Mouse (Mus musculus) myocyte (in vitro differentiated cells): ENCODE results near the gene Irf5. TPM values are rescaled to one million over a fixed set of nuclear protein-coding genes. Genes with fewer than 3 reads are reported as not detected.

Experiments
- H3K27me3 ChIP-seq: one replicate; pipeline ENCODE4 v1.6.1; 2011; ENCODE audit not compliant: control insufficient read depth, insufficient read depth, insufficient read length
- H3K36me3 ChIP-seq: one replicate; pipeline ENCODE4 v1.6.1; 2011; ENCODE audit not compliant: control insufficient read depth, insufficient read depth
- H3K4me2 ChIP-seq: one replicate; pipeline ENCODE4 v1.6.1; 2011; ENCODE audit warnings: low read depth, control low read depth
- H3K4me3 ChIP-seq: one replicate; pipeline ENCODE4 v1.5.1; 2011; ENCODE audit warnings: mild to moderate bottlenecking, control low read depth, moderate library complexity
- H3K79me2 ChIP-seq: one replicate; pipeline ENCODE4 v1.6.1; 2011; ENCODE audit not compliant: control insufficient read depth, insufficient read depth
- H3ac ChIP-seq: one replicate; pipeline ENCODE4 v1.6.1; 2011; ENCODE audit not compliant: control insufficient read depth, insufficient read length
- CEBPB ChIP-seq: IDR thresholded peaks from 2 replicates; pipeline ENCODE4 v1.6.1; 2011; ENCODE audit warnings: mild to moderate bottlenecking, moderate library complexity; ENCODE audit not compliant: poor library complexity, insufficient read depth, severe bottlenecking
- E2F4 ChIP-seq: IDR thresholded peaks from one replicate; pipeline ENCODE4 v1.6.1; 2011; ENCODE audit warnings: mild to moderate bottlenecking, control low read depth, moderate library complexity; ENCODE audit not compliant: insufficient read depth
- MAX ChIP-seq: IDR thresholded peaks from one replicate; pipeline ENCODE4 v1.6.1; 2011; ENCODE audit warnings: low read depth, mild to moderate bottlenecking, control low read depth
- MYOD1 ChIP-seq, 3 experiments: IDR thresholded peaks; one replicate each; pipeline ENCODE4 v1.6.1; 2011; ENCODE audit warnings: control low read depth in 2 of 3, low read depth in 2 of 3, mild to moderate bottlenecking in 2 of 3, moderate library complexity in 1 of 3; ENCODE audit not compliant: insufficient read length in 2 of 3, control insufficient read depth in 1 of 3
- MYOG ChIP-seq, 3 experiments: IDR thresholded peaks; one replicate each; pipeline ENCODE4 v1.6.1; 2011; ENCODE audit warnings: control low read depth in 2 of 3, low read depth in 2 of 3, mild to moderate bottlenecking in 2 of 3; ENCODE audit not compliant: insufficient read length in 2 of 3, control insufficient read depth in 1 of 3, insufficient read depth in 1 of 3
- POLR2A ChIP-seq: IDR thresholded peaks from one replicate; pipeline ENCODE4 v1.6.1; 2011; ENCODE audit warnings: low read depth, mild to moderate bottlenecking, control low read depth, moderate library complexity; ENCODE audit not compliant: insufficient read length
- POLR2AphosphoS2 ChIP-seq: IDR thresholded peaks from one replicate; pipeline ENCODE4 v1.6.1; 2011; ENCODE audit warnings: low read depth, control low read depth; ENCODE audit not compliant: insufficient read length
- REST ChIP-seq: IDR thresholded peaks from one replicate; pipeline ENCODE4 v1.6.1; 2011; ENCODE audit warnings: mild to moderate bottlenecking, control low read depth, moderate library complexity; ENCODE audit not compliant: insufficient read depth, insufficient read length
- SRF ChIP-seq: IDR thresholded peaks from one replicate; pipeline ENCODE4 v1.6.1; 2011; ENCODE audit warnings: low read depth; ENCODE audit not compliant: control insufficient read depth, insufficient read length
- TCF12 ChIP-seq: IDR thresholded peaks from one replicate; pipeline ENCODE4 v1.6.1; 2011; ENCODE audit warnings: mild to moderate bottlenecking, control low read depth; ENCODE audit not compliant: poor library complexity, insufficient read depth, severe bottlenecking
- TCF3 ChIP-seq: IDR thresholded peaks from one replicate; pipeline ENCODE4 v1.6.1; 2011; ENCODE audit warnings: low read depth, control low read depth; ENCODE audit not compliant: insufficient read length
- USF1 ChIP-seq: IDR thresholded peaks from one replicate; pipeline ENCODE4 v1.6.1; 2011; ENCODE audit warnings: low read depth, mild to moderate bottlenecking, control low read depth, moderate library complexity
- polyA plus RNA-seq: library from polyadenylated mRNA; unstranded; fragments of >200 nt; fragmentation: generic; extraction: Trizol; gene quantifications from one replicate; pipeline ENCODE4 v1.2.1, GENCODE M21; 2012; ENCODE audit warnings: missing spikeins

Irf5 gene
- polyA plus RNA-seq, 1 experiment = 0.32 TPM

DNA sequence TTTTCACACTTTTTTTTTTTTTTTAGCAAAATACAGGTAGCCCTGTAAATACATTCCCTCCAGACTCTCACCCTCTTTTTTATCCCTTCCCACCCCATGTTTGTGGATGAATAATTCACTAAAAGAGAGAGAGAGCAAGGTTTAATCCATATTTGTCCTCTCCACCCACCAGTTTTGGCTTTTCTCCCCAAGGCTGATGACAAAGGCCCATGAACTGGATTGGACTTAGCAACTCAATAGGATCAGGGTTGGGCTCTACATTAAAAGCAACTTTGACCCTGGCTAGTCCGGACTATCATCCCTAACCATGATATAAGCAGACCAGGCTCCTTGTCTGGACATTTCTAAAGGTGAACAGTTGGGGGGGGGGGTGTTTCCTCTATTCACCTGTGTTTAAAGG lies 14.5 kb downstream of the Irf5 start:
- no peak for TF ChIP-seq MYOD1 (IDR thresholded peaks at IDR 0.05; ENCODE audit: control insufficient read depth in 1 of 3, insufficient read length in 2 of 3, low read depth in 2 of 3)
- no peak for TF ChIP-seq MYOG (IDR thresholded peaks at IDR 0.05; ENCODE audit: control insufficient read depth in 1 of 3, insufficient read depth in 1 of 3, insufficient read length in 2 of 3, low read depth in 2 of 3)
- TF ChIP-seq MAX = no peak
- TF ChIP-seq POLR2A = no peak
- TF ChIP-seq CEBPB = no peak
- TF ChIP-seq REST = no peak
- TF ChIP-seq SRF = no peak
- TF ChIP-seq TCF3 = no peak
- TF ChIP-seq POLR2AphosphoS2 = no peak
- TF ChIP-seq E2F4 = no peak
- no peak for TF ChIP-seq USF1
- Histone ChIP-seq H3K4me2 (no peak overlapping the region), H3K36me3 (peaks cover 41% of the 10 kb centered on the region), H3K79me2 (no peaks in the 10 kb centered on the region), H3ac (no peak overlapping the region), H3K27me3 (no peaks in the 10 kb centered on the region), H3K4me3 (no peak overlapping the region)

DNA sequence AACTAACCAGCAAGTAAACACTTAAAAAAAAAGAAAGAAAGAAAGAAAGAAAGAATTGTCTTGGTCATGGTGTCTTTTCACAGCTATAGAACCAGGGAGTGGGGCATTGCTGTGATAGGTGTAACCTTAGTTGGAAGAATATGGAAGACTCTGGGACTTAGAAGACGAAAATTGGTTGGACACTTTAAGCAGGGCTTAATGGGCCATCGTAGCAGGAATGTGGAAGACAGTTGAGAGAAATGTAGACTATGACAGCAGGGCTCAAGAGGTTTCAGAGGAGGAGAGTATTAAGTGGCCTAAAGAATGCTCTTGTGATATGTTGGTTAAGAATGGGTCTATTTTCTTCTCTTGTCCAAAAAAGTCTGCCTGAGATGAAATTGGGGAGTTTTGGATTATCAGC lies 19.2 kb downstream of the Irf5 start:
- Histone ChIP-seq H3K36me3 (peaks cover 46% of the 10 kb centered on the region), H3K27me3 (no peaks in the 10 kb centered on the region), H3K4me3 (no peak overlapping the region), H3K79me2 (no peaks in the 10 kb centered on the region), H3ac (no peak overlapping the region), H3K4me2 (no peak overlapping the region)
- no peak for TF ChIP-seq SRF
- TF ChIP-seq REST = no peak
- TF ChIP-seq MYOG (IDR thresholded peaks at IDR 0.05; ENCODE audit: control insufficient read depth in 1 of 3, insufficient read depth in 1 of 3, insufficient read length in 2 of 3, low read depth in 2 of 3) = no peak
- TF ChIP-seq USF1 = no peak
- TF ChIP-seq TCF12 = no peak
- no peak for TF ChIP-seq POLR2AphosphoS2
- TF ChIP-seq POLR2A = no peak
- TF ChIP-seq E2F4 = no peak
- no peak for TF ChIP-seq TCF3

DNA sequence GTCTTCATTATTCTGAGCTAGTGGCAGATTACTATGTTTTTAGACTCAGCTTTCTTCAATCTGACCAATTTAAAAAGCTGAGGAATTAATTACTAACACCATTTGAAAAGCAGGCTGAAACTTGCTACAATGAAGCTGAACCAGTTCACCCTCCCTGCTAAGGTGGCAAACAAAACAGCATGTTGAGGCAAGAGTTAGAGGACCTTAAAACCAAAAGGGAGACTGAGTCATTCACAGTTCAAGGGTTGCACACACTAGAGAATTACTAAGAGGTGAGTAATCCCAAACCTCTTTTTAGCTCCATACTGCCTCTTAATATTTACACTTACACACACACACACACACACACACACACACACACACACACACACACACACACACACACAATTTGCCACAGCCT lies 21.2 kb downstream of the Irf5 start:
- Histone ChIP-seq H3K79me2 (no peaks in the 10 kb centered on the region), H3K36me3 (peaks cover 50% of the 10 kb centered on the region), H3K4me2 (no peak overlapping the region), H3ac (no peak overlapping the region), H3K27me3 (no peaks in the 10 kb centered on the region), H3K4me3 (no peak overlapping the region)
- TF ChIP-seq REST (no peak), POLR2A (no peak), MAX (no peak), E2F4 (no peak), CEBPB (no peak), SRF (no peak), USF1 (no peak), MYOD1 (IDR thresholded peaks at IDR 0.05; ENCODE audit: control insufficient read depth in 1 of 3, insufficient read length in 2 of 3, low read depth in 2 of 3) (no peak), TCF3 (no peak), MYOG (IDR thresholded peaks at IDR 0.05; ENCODE audit: control insufficient read depth in 1 of 3, insufficient read depth in 1 of 3, insufficient read length in 2 of 3, low read depth in 2 of 3) (no peak), POLR2AphosphoS2 (no peak), TCF12 (no peak)

DNA sequence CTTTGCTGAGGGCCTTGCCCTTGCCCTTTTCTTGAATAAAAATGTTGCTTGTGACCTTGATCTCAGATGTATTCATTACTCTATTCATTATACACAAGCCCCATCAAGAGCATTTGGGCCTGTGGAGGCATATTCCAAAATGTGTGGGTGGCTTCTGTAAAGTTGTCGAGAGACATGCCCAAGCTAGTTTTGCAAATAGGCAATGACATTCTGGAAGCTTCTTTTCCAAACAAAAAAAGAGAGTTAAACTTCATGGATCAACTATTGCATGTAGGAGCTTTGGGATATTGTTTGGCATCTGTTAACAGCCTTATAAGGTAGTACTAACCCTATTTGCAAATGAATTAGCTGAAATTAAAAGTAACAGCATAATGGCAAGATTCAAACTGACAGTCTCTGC lies 21.7 kb downstream of the Irf5 start:
- Histone ChIP-seq H3K36me3 (peaks cover 50% of the 10 kb centered on the region), H3K4me2 (no peak overlapping the region), H3ac (no peak overlapping the region), H3K79me2 (no peaks in the 10 kb centered on the region), H3K4me3 (no peak overlapping the region), H3K27me3 (no peaks in the 10 kb centered on the region)
- TF ChIP-seq MAX (no peak), MYOD1 (IDR thresholded peaks at IDR 0.05; ENCODE audit: control insufficient read depth in 1 of 3, insufficient read length in 2 of 3, low read depth in 2 of 3) (no peak), REST (no peak), POLR2A (no peak), POLR2AphosphoS2 (no peak), TCF12 (no peak), MYOG (IDR thresholded peaks at IDR 0.05; ENCODE audit: control insufficient read depth in 1 of 3, insufficient read depth in 1 of 3, insufficient read length in 2 of 3, low read depth in 2 of 3) (no peak), TCF3 (no peak), E2F4 (no peak), SRF (no peak), CEBPB (no peak), USF1 (no peak)

DNA sequence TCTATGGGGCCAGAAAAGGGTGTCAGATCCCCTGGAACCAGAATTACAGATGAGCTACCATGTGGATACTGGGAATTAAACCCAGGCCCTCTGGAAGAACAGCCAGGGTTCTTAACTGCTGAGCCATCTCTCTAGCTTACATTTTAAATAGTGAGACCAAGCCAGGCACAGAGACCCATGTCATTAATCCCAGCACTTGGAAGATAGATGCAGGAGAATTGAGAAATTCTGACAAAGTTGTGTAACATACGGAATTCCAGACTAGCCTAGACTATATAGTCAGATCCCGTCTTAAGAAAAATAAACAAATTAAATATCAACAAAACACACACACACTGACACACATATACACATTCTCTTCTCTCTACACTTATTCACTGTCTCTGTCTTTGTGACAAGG lies 26.1 kb downstream of the Irf5 start:
- Histone ChIP-seq H3K36me3 (peaks cover 64% of the 10 kb centered on the region), H3ac (no peak overlapping the region), H3K27me3 (no peaks in the 10 kb centered on the region), H3K4me3 (no peak overlapping the region), H3K79me2 (no peaks in the 10 kb centered on the region), H3K4me2 (no peak overlapping the region)
- no peak for TF ChIP-seq TCF12
- no peak for TF ChIP-seq MAX
- TF ChIP-seq MYOD1 (IDR thresholded peaks at IDR 0.05; ENCODE audit: control insufficient read depth in 1 of 3, insufficient read length in 2 of 3, low read depth in 2 of 3) = no peak
- no peak for TF ChIP-seq USF1
- no peak for TF ChIP-seq TCF3
- no peak for TF ChIP-seq CEBPB
- TF ChIP-seq SRF = no peak
- no peak for TF ChIP-seq MYOG (IDR thresholded peaks at IDR 0.05; ENCODE audit: control insufficient read depth in 1 of 3, insufficient read depth in 1 of 3, insufficient read length in 2 of 3, low read depth in 2 of 3)
- TF ChIP-seq E2F4 = no peak
- TF ChIP-seq POLR2A = no peak
- TF ChIP-seq POLR2AphosphoS2 = no peak
- no peak for TF ChIP-seq REST
